Comparison of ENCODE assay signal across 8 mouse cellular contexts in the genomic region with DNA sequence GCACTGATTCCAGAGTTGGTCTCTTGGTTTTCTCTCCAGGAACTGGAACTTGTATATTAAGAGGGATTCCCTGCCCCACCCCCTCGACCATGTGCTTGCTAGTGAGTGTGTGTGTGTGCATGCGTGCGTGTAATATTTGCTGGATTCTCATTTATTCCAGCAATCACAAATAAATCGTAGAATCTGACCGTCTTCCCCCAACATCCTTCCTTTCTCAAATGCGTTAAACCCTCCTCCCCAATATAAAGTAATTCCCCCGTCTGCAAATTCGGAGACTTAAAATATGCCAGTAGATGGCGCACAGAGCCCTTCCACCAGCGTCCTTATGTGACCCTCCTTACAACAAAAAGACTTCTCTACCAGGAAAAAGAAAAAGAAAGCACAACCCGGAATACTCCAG. TPM values are rescaled to one million over a fixed set of nuclear protein-coding genes. Genes with fewer than 3 reads are reported as not detected.
DNase-seq lines count a peak whose midpoint lies in the region; ATAC-seq lines count a peak whose summit lies in the region.

No protein-coding gene starts in this region.

- H3K9me3 ChIP-seq in midbrain, embryonic 16.5 days (replicated peaks; ENCODE audit: control insufficient read depth, low read length, poor library complexity, severe bottlenecking): no peaks in the 10 kb centered on the region

- ATAC-seq in midbrain, embryonic 16.5 days: no peak

- H3K4me1 ChIP-seq in midbrain, embryonic 16.5 days (ENCODE audit: control insufficient read depth, insufficient read depth, low read length): peaks cover 11% of the 10 kb centered on the region

- H3K36me3 ChIP-seq in midbrain, embryonic 16.5 days (ENCODE audit: control insufficient read depth, insufficient read depth, low read length): no peaks in the 10 kb centered on the region

- DNase-seq in urinary bladder, postnatal 25 days (ENCODE audit: low spot score): peak; percentile 21
- DNase-seq in urinary bladder, postnatal 10 days (ENCODE audit: low spot score): no peak
- peak; percentile 57 to 72 for DNase-seq in cerebellum, postnatal 25 days
- peak; percentile 41 to 65 for DNase-seq in heart, adult 9 months (ENCODE audit: low spot score in 2 of 2)
- peak; percentile 48 for DNase-seq in kidney, adult 18-20 months
- peak; percentile 37 for DNase-seq in liver
- DNase-seq in telencephalon, adult 2 months (ENCODE audit: low read depth, low spot score): peak; percentile 57

- no peak overlapping the region for H3K9ac ChIP-seq in midbrain, embryonic 16.5 days (ENCODE audit: low read depth, low read length)

- no peak overlapping the region for H3K27ac ChIP-seq in midbrain, embryonic 16.5 days (ENCODE audit: low read length)

- no peaks in the 10 kb centered on the region; the same call in 1 of the 2 replicates for H3K27me3 ChIP-seq in midbrain, embryonic 16.5 days (ENCODE audit: control insufficient read depth, insufficient read depth, low read depth, low read length)

- H3K4me2 ChIP-seq in midbrain, embryonic 16.5 days (ENCODE audit: low read length): peak overlapping the region; percentile 35

- H3K4me3 ChIP-seq in midbrain, embryonic 16.5 days (ENCODE audit: low read depth, low read length): no peak overlapping the region

- WGBS in midbrain, embryonic 16.5 days: under 1% methylated on average over 11 of the region's 11 CpGs

RNA-seq across cellular contexts. Expression of gene Mllt3, which starts 2.2 kb away (rescaled TPM):
- polyA plus RNA-seq in midbrain, embryonic 16.5 days (2015; fragmentation: Nextera tagmentation; extraction: Ambion mirVana): 74.9 and 99.3 TPM in 2 replicates

RNA-seq across cellular contexts. Expression of gene Focad, which starts 59.1 kb away (rescaled TPM):
- 13.3 and 13.6 TPM in 2 replicates for polyA plus RNA-seq in midbrain, embryonic 16.5 days (2015; fragmentation: Nextera tagmentation; extraction: Ambion mirVana)
